Mouse (Mus musculus) lung, postnatal 14 days (tissue): ENCODE data around the gene Kif1b.

Source experiments
- DNase-seq: peaks from one replicate; pipeline ENCODE4 v3.0.0; 2021

Gene Kif1b

DNA sequence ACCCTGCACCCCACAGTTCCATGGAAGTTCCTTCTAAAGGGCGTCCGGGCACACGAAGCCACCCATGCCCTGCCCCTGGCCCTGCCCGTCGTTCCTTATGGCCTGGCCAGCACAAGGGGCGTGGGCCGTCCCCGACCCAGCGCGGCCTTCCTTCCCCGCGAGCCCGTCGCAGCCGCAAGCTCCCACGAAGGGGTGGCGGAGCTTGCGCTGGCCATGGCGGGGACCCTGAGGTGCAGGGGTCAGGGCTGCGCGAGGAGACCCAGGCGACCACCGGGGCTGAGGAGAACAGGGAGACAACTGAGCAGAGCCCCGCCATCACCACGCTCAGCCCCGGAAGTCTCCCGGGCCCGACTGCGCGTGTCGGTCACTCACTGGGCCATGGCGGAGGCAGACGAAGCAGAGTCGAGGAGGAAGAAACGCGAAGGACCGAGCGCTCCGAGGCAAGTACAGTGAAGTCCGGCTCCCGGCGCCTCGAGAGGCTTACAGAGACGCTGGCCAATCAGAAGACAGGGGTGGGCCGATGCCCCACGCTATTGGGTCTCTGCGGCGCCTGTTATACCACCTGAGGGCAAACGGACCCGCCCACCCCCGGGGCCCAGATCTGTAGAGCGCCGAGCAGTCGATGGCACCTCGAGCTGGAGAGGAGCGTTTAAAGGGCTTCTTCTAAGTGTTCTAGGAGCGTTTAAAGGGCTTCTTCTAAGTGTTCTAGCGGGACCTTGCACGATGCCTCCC lies 141.1 kb downstream of the Kif1b start, which contains the start of gene Pgd:
Gene Pgd, minus strand, starts transcription at position 557 of the 732 bp plus-strand sequence.
- DNase-seq, result peak; percentile 97

DNA sequence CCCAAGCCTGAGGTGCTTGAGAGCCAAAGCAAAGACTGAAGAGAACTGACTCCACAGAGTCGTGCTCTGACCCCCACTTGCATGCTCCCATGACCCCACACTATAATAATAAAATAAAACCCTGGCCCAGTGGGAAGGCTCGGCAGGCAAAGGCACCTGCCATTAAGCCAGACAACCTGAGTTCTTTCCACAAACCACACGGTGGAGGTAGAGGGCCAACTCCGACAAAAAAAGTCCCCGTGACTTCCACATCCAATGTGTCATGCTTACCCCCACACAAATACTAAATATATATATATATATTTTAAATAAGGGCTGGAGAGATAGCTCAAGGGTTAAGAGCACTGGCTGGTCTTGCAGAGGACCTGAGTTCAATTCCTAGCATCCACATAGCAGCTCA lies 143.3 kb downstream of the Kif1b start:
- DNase-seq, result no peak

DNA sequence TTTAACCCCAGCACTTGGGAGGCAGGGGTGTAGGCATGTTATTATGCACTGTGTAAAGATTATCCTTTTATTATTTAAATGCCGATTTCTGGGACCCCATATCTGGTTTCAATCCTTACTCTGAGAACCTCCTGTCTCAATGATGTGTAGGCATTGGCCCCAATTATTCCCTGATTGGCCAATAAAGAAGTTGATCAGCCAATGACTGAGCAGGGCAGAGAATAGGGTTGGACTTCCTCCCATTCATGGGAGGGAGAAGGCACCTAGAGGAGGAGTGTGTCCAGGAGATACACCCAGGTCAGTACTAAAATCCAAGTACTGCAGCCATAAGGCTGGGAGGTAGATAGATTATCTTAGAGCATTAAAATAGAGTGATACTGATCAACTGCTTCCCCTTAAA lies 144.3 kb downstream of the Kif1b start:
- DNase-seq, result no peak

DNA sequence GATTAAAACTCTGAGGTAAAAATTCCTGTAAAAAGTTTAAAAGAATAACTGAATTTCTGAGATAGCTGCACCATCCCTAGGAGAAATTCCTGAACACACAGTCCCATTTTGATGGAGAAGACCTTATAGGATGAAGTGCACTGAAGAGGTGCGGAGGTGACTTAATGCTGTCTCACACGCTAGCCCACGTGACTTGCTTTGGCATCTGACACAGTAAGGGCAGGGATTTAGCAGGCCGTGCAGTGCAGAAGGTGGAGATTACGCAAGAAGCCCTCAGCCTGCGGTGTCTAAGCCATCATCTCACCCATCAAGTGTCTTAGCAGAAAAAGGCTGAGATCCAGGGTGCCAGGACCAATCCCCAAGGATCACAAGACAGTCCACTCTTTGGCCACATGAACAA lies 146.3 kb downstream of the Kif1b start:
- no peak for DNase-seq

DNA sequence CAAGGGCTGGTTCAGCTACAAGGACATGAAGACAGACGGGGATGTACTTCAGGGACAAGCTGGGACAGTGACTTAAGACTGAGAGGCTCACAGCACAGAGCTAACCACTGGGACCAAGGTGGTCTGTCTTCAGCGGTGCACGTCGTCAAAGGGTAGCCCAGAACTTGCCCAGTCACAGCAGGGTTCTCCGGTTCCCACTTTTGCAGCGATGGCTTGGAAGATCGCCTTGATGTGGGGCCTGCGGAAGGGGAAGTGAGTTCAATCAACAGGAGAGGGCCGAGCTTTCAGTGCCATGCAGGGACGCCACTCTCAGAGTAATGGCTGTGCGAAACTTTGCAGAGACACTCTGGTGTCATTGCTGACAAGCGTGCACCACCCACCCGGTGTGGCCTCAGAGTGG lies 147.6 kb downstream of the Kif1b start:
- no peak for DNase-seq

DNA sequence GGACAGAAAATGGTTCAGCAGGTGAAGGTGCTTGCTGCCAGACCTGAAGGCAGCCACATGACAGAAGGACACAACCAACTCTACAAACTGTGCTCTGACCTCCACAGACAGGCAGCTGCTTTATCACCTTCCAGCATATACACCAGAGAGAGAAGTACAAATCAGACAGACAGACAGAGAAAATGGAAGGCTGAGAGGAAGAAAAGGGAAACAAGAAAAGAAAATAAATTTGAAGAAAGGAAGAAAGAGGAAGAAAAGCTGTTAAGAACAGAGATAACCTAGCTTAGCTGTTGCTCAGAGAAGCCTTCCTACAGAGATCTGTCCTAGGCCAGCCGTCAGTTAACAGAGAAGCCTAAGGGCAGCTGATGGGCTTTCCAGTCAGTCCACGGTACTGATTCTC lies 148.3 kb downstream of the Kif1b start:
- no peak for DNase-seq

DNA sequence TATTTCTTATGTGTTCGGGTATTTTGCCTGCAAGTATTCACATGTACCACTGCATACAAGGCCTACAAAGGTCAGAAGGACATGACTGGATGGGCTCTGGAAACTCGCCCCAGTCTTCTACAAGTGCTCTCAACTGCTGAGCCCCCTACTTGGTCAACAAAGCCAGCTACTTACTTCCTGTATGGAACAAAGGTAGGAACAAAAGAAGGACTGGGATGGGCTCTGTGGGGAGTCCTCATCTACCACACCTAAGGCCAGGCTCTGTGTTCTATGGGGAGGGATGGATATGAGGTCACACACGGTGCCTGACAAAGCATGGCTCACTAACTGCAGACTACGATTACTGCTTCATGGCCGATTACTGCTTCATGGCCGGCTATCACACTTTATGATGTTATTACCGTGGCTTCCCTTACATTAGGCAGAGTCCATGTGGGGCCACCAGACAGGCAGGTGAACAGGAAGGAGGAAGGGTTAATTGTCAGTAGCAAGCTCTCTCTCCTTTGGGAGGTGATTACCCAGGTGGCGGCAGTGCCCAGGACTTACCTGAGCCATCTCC lies 150.0 kb downstream of the Kif1b start:
- no peak for DNase-seq

DNA sequence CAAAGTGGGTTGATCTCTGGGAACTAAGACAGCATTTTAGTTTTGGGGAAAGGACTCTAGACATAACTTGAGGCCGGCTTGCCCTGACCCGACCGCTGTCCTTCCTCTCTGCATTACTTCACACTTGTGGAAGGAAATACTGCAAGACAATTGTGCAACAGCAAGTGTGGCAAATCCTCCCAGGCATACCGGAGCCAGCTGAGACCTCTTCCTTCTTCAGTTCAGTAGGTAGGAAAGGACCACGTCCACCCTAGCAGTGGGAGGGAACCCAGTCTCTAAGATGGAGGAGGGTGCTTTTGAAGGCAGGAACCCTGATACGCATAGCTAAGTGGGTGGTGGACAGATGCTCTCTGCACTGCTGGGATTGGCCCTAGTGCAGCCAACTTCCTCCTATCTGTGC lies 151.8 kb downstream of the Kif1b start:
- no peak for DNase-seq

DNA sequence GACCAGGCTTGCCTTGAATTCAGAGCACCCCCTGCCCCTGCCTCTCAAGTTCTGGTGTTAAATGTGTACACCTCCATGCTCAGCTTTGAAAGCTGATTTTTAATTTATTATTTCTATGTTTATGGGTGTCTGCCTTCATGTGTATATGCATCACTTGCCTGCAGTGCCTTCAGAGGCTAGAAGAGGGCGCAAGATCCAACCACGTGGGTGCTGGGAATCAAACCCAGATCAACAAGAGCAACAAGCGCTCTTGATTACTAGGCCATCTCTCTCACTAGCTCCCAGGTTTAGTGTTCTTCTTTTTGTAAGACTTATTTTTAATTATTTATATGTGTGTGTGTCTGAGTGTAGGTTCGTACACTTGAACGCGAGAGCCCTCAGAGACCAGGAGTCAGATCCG lies 152.6 kb downstream of the Kif1b start:
- no peak for DNase-seq

DNA sequence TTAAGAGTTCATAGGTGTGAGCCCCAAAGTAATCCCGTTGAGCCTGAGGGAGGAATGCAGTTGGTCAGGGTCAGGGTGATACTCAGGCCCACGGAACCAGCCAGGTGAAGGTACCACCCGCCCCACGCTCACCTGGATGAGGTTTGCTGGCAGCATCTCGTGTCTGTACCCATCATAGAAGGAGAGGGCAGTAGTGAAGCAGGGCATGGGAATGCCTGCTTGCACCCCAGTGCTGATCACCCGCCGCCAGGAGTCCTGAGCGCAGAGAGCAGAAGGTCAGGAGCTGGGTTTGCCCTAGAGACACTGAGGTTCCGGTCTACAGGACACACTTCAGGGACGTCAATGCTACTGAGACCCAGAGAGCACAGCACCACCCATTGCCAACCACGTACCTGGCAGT lies 156.8 kb downstream of the Kif1b start:
- DNase-seq, result no peak

DNA sequence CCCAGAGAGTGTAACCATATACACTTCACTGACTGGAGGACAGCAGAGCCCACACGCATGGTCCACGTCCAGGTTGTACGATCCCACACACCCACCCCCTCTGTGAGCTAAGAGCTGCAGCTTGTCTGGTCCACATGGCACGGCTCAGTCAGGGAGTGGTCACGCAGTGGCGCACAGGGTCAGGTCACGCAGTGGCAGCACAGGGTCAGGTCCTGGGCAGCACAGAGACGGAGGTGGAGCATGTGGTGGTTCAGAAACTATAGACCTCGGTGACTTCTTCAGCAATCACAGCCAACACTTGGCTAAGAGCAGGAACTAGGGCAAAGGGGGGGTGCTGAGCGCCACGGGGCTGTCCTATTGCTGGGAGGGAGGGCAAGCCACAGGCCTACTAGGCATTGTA lies 157.2 kb downstream of the Kif1b start:
- DNase-seq, result no peak

DNA sequence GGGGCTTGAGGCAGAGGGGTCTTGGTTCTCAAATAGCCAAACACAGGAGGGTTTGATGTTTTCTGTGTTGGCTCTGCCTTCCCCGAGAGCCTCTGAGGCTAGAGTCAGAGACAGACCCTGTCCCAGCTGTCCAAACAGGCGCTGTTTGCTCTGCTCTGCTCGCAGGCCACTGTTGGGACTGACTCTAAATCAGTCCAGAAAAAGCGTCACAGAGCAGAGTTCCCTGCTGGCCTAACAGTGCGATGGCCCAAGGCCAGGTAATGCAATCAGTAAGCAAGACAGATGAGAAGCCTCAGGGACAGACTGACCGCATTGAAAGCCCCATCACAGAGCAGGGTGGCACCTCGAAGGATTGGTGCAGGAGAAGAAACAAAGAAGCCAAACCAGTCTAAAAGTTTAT lies 157.9 kb downstream of the Kif1b start:
- DNase-seq, result no peak

DNA sequence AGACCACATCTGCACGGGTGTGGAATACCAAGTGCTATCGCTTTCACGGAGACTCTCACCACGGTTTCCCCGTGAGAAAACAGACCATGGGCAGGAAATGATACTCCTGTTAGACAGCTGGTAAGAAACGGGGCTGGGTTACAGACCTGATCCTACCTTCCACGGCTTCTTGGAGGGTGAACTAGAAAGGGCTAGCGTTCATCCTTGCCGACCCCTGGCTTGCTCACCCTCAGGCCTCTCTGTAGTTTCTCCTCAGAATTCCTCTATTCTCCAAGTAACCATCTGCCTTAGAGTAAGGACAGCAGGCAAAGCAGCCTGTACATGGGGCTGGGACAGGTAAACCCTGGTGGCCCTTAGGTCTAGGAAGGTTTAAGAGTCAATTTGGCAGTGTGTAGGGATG lies 158.3 kb downstream of the Kif1b start:
- no peak for DNase-seq

DNA sequence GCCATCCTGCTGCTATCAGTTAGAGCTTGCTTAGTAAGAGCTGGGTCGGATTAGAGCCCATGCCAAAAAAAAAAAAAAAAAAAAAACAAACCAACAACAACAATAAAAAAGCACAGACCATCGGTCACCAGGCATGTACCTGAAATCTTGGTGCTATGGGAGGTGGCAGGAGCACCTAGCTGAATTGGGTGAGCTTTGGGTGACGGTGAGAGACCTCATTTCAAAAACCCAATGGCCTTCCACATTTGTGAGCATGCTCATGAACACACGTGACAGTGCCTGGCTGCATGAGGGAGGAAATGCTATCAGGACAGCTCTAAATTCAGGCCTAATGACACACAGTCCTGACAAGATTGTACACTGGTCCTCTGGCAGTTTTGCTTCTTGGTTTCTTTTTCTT lies 159.4 kb downstream of the Kif1b start:
- DNase-seq, result no peak

DNA sequence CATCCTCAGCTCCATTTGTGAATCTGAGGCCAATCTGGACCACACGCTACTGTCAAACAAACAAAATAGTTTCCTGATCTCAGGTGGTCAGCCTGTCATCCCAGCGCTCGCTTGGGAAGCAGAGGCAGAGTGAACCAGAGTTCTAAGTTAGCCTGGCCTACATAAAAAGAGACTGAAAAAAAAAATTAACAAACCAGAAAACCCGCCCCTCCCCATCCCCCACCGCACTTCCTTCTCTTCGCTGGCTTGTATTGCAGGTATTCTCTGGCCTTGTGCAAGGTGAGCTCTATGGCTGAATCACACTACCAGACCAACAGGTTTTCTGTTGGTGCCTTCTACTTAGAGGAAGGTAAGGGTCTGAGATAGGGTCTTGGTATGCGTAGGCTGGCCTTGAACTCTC lies 160.0 kb downstream of the Kif1b start:
- no peak for DNase-seq

DNA sequence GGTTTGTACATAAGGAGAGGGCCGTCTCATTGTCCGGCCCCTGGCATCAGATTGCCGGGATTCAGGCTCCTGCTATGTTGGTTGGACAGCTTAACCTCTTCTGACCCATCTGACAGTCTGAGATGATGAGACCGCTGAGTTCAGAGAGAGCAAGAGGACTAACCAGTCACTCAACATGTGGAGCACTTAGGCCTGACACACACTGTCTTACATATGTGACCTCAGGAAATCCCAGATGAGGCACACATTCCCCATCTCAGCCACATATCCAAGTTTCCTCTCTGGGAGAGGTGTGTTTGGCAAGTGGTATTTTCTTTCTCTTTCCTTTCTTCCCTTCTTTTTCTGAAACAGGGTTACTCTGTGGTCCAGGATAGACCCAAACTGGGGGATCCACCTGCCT lies 162.3 kb downstream of the Kif1b start:
- no peak for DNase-seq

DNA sequence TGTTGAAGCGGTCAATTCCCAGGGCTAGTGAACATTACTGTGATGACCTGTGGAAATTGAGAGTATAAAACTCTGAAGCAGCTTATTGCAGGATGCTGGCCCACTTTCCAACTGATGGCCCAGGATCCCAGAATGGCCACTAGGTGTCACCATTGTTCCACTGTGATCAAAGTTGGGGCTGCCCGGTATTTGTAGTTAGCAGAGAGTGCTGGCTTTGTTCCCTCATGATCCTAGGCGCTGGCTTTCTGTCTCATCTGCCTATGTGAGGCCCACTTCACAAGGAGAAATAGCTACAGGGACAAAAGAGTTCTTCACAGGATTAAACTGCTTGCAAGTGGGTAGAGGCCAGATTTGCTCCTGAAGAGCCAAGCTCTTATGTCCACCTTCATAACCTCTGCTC lies 163.0 kb downstream of the Kif1b start:
- DNase-seq, result peak; percentile 84

DNA sequence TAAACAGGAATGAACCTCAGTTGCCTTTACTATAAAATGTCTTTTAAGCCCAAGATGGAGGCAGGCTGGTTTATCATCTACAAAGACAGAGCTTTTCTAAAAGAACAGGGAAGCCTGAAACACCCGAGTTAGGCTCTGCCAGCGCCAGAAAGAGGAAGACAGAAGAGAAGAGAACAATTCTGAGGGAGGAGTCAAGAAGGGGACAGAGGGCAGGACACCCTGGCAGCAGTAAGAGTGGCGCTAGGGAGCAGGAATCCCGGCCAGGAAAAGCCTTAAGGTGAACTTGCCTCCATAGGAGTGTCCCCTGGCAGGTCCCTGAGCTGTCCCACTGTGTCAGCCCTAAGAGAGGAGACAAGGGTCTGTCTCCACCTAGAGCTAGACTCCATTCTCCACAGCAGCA lies 163.9 kb downstream of the Kif1b start:
- no peak for DNase-seq

DNA sequence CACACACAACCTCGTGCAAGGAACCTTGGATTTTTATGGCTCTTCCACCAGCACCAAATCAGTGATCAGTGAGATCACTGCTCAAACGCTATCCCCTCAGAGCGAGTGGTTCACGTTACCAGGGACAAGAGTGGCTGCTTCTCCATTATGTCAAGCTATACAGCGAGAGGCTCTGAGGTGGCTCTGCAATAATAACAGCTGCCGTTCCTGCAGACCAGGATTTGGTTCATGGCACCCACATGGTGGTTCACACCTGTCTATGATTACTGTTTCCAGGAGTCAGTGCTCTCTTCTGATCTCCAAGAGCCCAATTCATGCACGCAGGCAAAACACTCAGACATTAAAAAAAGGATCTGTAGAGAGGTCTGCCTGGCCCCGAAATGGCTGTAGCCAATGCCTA lies 169.0 kb downstream of the Kif1b start:
- no peak for DNase-seq

DNA sequence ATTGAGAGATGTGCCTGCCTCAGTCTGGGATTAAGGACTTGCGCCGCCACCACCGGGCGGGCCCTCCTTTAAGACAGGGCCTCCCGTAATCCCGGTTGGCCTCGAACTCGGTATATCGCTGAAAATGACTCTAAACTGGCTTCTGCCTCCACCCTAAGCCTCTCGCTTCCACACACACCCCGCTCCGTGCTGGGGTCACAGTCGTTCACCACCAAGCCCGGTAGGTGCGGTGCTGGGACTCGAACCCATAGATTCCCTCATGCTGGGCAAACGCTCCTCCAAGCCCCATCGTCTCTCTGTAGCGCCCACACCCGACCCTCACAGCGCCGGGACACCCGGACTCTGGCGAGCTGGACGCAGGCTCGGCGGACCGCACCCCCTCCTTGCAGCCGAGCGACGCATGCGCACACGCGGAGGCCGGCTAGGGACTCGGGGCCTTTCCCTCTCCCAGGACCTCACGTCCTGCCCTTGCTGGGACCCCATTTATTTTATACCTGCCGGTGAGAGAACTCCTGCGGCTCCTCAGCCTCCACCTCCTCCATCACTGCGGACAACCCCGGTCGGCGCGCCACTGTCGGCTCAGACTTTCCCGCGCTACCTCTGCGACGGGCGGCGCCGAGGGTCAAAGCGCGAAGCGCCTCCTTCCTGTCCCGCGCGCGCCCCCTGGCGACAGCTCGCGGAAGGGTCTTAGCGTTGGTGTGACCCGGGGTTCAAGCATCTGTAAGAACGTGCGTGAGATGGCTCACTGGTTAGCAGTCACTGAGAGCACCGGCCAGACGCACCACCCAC lies 170.3 kb downstream of the Kif1b start, which contains the start of gene Cenps:
Gene Cenps, minus strand, starts transcription at position 648 of the 789 bp plus-strand sequence.
- DNase-seq, result peak; percentile 91

DNA sequence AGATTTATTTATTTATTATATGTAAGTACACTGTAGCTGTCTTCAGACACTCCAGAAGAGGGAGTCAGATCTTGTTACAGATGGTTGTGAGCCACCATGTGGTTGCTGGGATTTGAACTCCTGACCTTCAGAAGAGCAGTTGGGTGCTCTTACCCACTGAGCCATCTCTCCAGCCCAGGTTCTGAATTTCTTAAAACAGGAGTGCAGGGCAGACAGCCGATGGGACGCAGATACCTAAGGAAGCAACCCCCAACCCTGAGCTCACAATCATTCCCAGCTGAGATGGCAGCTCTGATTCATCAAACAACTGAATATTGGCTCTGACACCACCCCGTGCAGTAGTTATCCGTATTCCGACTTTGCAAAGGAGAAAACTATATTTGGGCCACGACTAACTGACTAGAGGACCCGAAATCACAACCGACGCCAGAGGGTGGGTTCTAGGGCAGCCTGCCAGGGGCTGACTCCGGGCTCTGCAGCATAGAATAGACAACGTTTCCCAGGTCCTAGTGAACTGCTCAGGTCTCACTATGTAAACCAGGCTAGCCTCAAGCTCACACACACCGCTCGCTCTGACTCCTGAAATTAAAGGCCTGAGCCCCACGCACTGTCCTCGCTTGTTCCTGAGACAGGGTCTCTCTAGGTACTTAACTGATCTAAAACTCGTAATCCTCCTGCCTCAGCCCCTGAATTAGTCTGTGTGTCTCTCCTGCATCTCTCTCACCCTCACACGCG lies 171.2 kb downstream of the Kif1b start:
- no peak for DNase-seq

DNA sequence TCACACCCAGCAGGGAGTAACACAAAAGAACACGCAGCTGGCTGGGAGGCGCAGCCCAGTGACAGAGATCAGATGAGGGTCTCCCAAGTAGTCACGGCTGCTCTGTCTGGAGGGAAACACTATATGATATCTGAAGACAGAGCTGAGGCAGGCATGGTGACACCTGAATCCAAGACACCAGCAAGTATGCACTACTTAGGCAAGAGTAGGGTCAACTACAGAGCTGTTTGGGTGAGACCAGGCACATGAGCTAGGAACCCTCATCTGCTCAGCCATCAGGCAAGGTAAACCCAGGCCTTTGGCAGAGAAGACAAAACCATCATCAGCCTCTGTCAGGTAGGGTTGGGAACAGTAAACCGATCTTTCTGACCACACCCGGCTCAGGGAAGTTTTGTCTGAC lies 174.1 kb downstream of the Kif1b start:
- DNase-seq, result no peak

DNA sequence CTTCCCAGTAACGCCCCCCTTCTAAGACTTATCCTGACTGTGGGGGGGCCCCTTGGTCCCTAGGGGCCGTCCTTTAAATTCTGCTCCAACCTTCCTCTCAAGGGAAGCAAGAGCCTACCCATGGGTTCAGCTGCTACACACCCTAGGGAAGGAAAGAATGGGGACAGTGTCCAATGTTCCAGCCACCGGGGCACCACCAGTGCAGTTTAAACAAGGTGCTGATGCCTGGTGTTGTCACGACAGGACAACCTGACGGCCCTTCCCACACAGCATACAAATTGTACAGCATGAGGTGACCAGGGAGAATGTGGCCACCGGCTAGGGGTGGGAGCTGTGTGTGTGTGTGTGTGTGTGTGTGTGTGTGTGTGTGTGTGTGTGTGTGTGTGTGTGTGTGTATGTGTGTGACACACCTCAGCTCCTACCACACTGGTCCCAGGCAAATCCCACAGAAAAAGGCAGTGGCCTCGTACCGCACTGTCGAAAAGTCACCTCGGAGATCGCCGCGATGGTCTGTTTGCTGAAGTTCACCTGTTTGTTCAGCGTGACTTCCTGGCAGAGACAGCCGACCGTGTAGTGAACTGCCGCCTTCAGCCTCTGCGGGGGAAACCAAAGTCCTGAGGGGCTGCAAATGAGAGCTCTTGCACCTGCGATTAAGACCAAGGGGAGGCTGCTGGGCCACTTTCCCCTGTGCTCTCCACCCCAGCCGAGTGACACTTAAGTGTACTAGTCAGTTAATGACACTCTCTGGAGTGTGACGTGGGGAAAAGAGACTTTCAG lies 175.5 kb downstream of the Kif1b start:
- DNase-seq, result no peak
